ENCODE assay signal across 17 mouse cellular contexts in the genomic region with DNA sequence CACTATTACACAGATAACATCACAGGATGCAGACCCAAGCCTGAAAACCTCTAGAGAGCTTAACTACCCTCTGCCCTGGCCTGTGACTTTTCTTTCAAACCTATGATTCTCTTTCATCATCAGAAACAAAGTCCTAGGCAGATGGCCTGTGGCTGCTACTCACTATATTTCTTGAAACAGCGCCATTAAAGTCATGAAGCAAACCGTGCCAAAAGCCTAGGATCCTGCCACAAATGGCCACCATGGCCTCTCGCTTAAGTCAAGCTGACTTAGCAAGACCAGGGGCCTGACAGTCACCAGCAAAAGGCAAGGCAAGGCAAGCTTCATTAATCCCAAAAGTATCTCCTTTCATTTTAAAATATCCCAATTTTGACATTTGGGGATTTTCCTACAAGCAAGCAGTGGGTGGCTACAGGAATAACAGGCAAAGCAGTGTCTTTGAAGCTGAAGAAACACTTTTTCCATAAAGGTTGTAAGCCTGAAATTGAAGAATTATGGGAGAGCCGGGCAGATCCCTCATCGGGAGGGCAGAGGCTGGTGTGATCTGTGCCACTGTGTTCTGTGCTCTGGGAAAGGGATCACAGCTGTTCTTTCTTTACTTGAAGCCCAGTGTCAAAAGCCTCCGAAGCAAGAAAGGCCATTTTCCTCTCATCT. TPM values are rescaled to one million over a fixed set of nuclear protein-coding genes. Genes with fewer than 3 reads are reported as not detected.
DNase-seq lines count a peak whose midpoint lies in the region; ATAC-seq and TF ChIP-seq lines count a peak whose summit lies in the region.
"Had no signal": no experiment of that assay in that cellular context is flagged by ENCODE, and none has a peak within 500 bp of the region (broad histone marks: within the 10 kb centered on the region; RNA-seq: fewer than 3 reads in every experiment).

No protein-coding gene starts in this region.

- peak overlapping the region; percentile 52 for H3K27ac ChIP-seq in heart, postnatal 0 days (ENCODE audit: low read depth)
- H3K27ac ChIP-seq in MEL (ENCODE audit: control insufficient read depth, low read depth, low read length), result peak overlapping the region; percentile 33
- H3K27ac ChIP-seq in cortical plate, adult 2 months (ENCODE audit: insufficient read depth, low read length), result 0 out of 2 replicates have a peak overlapping the region, but pooled peaks have one; percentile 21
- no peak overlapping the region for H3K27ac ChIP-seq in midbrain, embryonic 14.5 days (replicated peaks; ENCODE audit: low read depth, low read length)
- H3K27ac ChIP-seq: forebrain, embryonic 12.5 days; heart, embryonic 10.5 days; limb, embryonic 12.5 days; liver, embryonic 15.5 days; midbrain, embryonic 12.5 days; neural tube, embryonic 12.5 days had no signal

- H3K9me3 ChIP-seq in heart, postnatal 0 days (replicated peaks; ENCODE audit: control insufficient read depth, low read length), result no peaks in the 10 kb centered on the region
- no peaks in the 10 kb centered on the region for H3K9me3 ChIP-seq in MEL (replicated peaks; ENCODE audit: insufficient read depth, low read length)
- no peaks in the 10 kb centered on the region for H3K9me3 ChIP-seq in midbrain, embryonic 14.5 days (ENCODE audit: control insufficient read depth, low read length)
- H3K9me3 ChIP-seq: forebrain, embryonic 12.5 days; heart, embryonic 10.5 days; limb, embryonic 12.5 days; liver, embryonic 15.5 days; midbrain, embryonic 12.5 days; neural tube, embryonic 12.5 days had no signal

- 81% methylated on average over 6 of the region's 6 CpGs for WGBS in heart, postnatal 0 days
- 86% methylated on average over 6 of the region's 6 CpGs for WGBS in midbrain, embryonic 14.5 days

- no peaks in the 10 kb centered on the region for H3K27me3 ChIP-seq in heart, postnatal 0 days (ENCODE audit: control insufficient read depth, insufficient read depth, low read length)
- H3K27me3 ChIP-seq in MEL (ENCODE audit: control insufficient read depth in 1 of 2, insufficient read depth in 2 of 2, low read length in 2 of 2), result no peaks in the 10 kb centered on the region
- H3K27me3 ChIP-seq in midbrain, embryonic 14.5 days (ENCODE audit: control insufficient read depth, insufficient read depth, low read length), result no peaks in the 10 kb centered on the region
- H3K27me3 ChIP-seq: forebrain, embryonic 12.5 days; limb, embryonic 12.5 days; liver, embryonic 15.5 days; neural tube, embryonic 12.5 days had no signal

- no peaks in the 10 kb centered on the region for H3K36me3 ChIP-seq in heart, postnatal 0 days (replicated peaks; ENCODE audit: control insufficient read depth, insufficient read depth, low read length)
- peaks cover 0 to 32% of the 10 kb centered on the region in 2 experiments; a peak in 2 of 4 replicates for H3K36me3 ChIP-seq in MEL (ENCODE audit: control insufficient read depth in 1 of 2, insufficient read depth in 2 of 2, low read length in 2 of 2)
- H3K36me3 ChIP-seq in midbrain, embryonic 14.5 days (ENCODE audit: control insufficient read depth, insufficient read depth, low read length), result no peaks in the 10 kb centered on the region
- H3K36me3 ChIP-seq: forebrain, embryonic 12.5 days; heart, embryonic 10.5 days; limb, embryonic 12.5 days; liver, embryonic 15.5 days; midbrain, embryonic 12.5 days; neural tube, embryonic 12.5 days had no signal

- H3K4me3 ChIP-seq in heart, postnatal 0 days (ENCODE audit: low read depth, low read length), result no peak overlapping the region
- H3K4me3 ChIP-seq in MEL (ENCODE audit: control insufficient read depth in 1 of 2, insufficient read depth in 1 of 2, low read depth in 2 of 2, low read length in 2 of 2), result no peak overlapping the region
- H3K4me3 ChIP-seq in cortical plate, adult 2 months (ENCODE audit: insufficient read depth, low read length), result no peak overlapping the region
- no peak overlapping the region for H3K4me3 ChIP-seq in midbrain, embryonic 14.5 days (replicated peaks; ENCODE audit: low read depth, low read length)
- H3K4me3 ChIP-seq: forebrain, embryonic 12.5 days; heart, embryonic 10.5 days; limb, embryonic 12.5 days; liver, embryonic 15.5 days; midbrain, embryonic 12.5 days; neural tube, embryonic 12.5 days had no signal

- TF ChIP-seq RAD21 in MEL (IDR thresholded peaks at IDR 0.05; ENCODE audit: low read depth, low read length), result no peak

- peak; percentile 43 to 44 for DNase-seq in cerebellum, postnatal 25 days
- DNase-seq in cerebellum, adult 11-12 months, result no peak
- no peak for DNase-seq in heart, postnatal 0 days (ENCODE audit: low spot score)
- DNase-seq in heart, adult 18-20 months, result no peak
- no peak for DNase-seq in MEL (ENCODE audit: low read depth, low spot score)
- DNase-seq in midbrain, embryonic 14.5 days, result no peak
- DNase-seq: B cell, adult 2 months; gastrocnemius, postnatal 25 days; kidney, adult 11 months had no signal

- no peak for TF ChIP-seq EP300 in heart, postnatal 0 days (IDR thresholded peaks at IDR 0.05; ENCODE audit: low read depth)
- TF ChIP-seq EP300 in MEL (IDR thresholded peaks at IDR 0.05; ENCODE audit: low read depth in 1 of 2, low read length in 2 of 2), result no peak

- no peaks in the 10 kb centered on the region for H3K79me2 ChIP-seq in MEL (ENCODE audit: control insufficient read depth, insufficient read depth, low read length, poor library complexity)

- peaks cover 21% of the 10 kb centered on the region for H3K4me1 ChIP-seq in heart, postnatal 0 days (ENCODE audit: control insufficient read depth, insufficient read depth)
- peaks cover 4 to 44% of the 10 kb centered on the region in 2 experiments for H3K4me1 ChIP-seq in MEL (ENCODE audit: control insufficient read depth in 1 of 2, insufficient read depth in 2 of 2, low read length in 2 of 2)
- peaks cover 11% of the 10 kb centered on the region for H3K4me1 ChIP-seq in cortical plate, adult 2 months (ENCODE audit: control insufficient read depth, insufficient read depth, low read length)
- H3K4me1 ChIP-seq in midbrain, embryonic 14.5 days (ENCODE audit: control insufficient read depth, insufficient read depth, low read length), result no peaks in the 10 kb centered on the region
- H3K4me1 ChIP-seq: midbrain, embryonic 12.5 days had no signal

- TF ChIP-seq POLR2A in MEL (IDR thresholded peaks at IDR 0.05; ENCODE audit: control insufficient read depth in 1 of 2, insufficient read depth in 1 of 2, low read depth in 1 of 2, low read length in 2 of 2, poor library complexity in 1 of 2), result no peak
- TF ChIP-seq POLR2A in cortical plate, adult 2 months (IDR thresholded peaks at IDR 0.05; ENCODE audit: extremely low read depth, insufficient read depth, low read length), result no peak

- no peak for ATAC-seq in heart, postnatal 0 days (ENCODE audit: insufficient read depth, low read depth)
- no peak for ATAC-seq in midbrain, embryonic 14.5 days (ENCODE audit: low FRiP score, low TSS enrichment)
- ATAC-seq: lung, postnatal 0 days had no signal

- no peak overlapping the region for H3K4me2 ChIP-seq in heart, postnatal 0 days (ENCODE audit: low read depth, low read length)
- H3K4me2 ChIP-seq in midbrain, embryonic 14.5 days (ENCODE audit: low read length), result no peak overlapping the region
- H3K4me2 ChIP-seq: forebrain, embryonic 12.5 days; limb, embryonic 12.5 days; liver, embryonic 15.5 days; midbrain, embryonic 12.5 days; neural tube, embryonic 12.5 days had no signal

- no peak overlapping the region for H3K9ac ChIP-seq in heart, postnatal 0 days (replicated peaks; ENCODE audit: low read depth, low read length)
- no peak overlapping the region; the same call in 1 of the 2 replicates for H3K9ac ChIP-seq in MEL (ENCODE audit: control insufficient read depth, low read depth, low read length, poor library complexity, severe bottlenecking)
- H3K9ac ChIP-seq in midbrain, embryonic 14.5 days (replicated peaks; ENCODE audit: low read length), result no peak overlapping the region
- H3K9ac ChIP-seq: forebrain, embryonic 12.5 days; limb, embryonic 12.5 days; liver, embryonic 15.5 days; midbrain, embryonic 12.5 days; neural tube, embryonic 12.5 days had no signal

- no peak for TF ChIP-seq CTCF in heart, postnatal 0 days (IDR thresholded peaks at IDR 0.05; ENCODE audit: low read depth)
- no peak for TF ChIP-seq CTCF in MEL (IDR thresholded peaks at IDR 0.05 in 2 of 3, conservative IDR thresholded peaks at IDR 0.05 in 1 of 3; ENCODE audit: control insufficient read depth in 1 of 3, insufficient read depth in 1 of 3, low read depth in 2 of 3, low read length in 3 of 3, poor library complexity in 1 of 3, severe bottlenecking in 1 of 3)
- TF ChIP-seq CTCF in cortical plate, adult 2 months (IDR thresholded peaks at IDR 0.05; ENCODE audit: extremely low read depth, insufficient read depth, low read length), result no peak

TF ChIP-seq in MEL, 35 proteins besides CTCF, POLR2A, EP300 and RAD21:
- TF ChIP-seq USF2 (IDR thresholded peaks at IDR 0.05; ENCODE audit: borderline replicate concordance in 1 of 2, insufficient read depth in 1 of 2, low read depth in 1 of 2, low read length in 2 of 2) (no peak), TBP (IDR thresholded peaks at IDR 0.05; ENCODE audit: low read depth, low read length) (no peak), ELF1 (IDR thresholded peaks at IDR 0.05; ENCODE audit: low read depth, low read length) (no peak)

RNA-seq across cellular contexts. Expression of a gene that starts 39.7 kb away (rescaled TPM):
- 6.6 and 10.2 TPM in 2 replicates for total RNA-seq in heart, postnatal 0 days (2014; rRNA removed; ENCODE audit: low replicate concordance)
- 3.6 and 4.0 TPM in 2 replicates for polyA plus RNA-seq in heart, postnatal 0 days (2015; fragmentation: Nextera tagmentation; extraction: Ambion mirVana)
- total RNA-seq in heart, adult 18-20 months (2021), result 1 to 10 TPM in 1 of 2 experiments, under 1 TPM in 1; 0.89 to 1.5 TPM
- total RNA-seq in MEL (2012; rRNA removed), result 5.4 and 6.8 TPM in 2 replicates
- polyA plus RNA-seq in MEL (2012; ENCODE audit: insufficient read depth in 1 of 2, insufficient read length in 2 of 2, low read depth in 1 of 2, low replicate concordance in 2 of 2, missing spikeins in 1 of 2), result 10 to 100 TPM in 1 of 2 experiments, not detected in 1; 11.3 TPM
- polyA plus RNA-seq in cortical plate, adult 2 months (2012; rRNA removed), result 11.6 and 12.1 TPM in 2 replicates
- polyA plus RNA-seq in midbrain, embryonic 14.5 days (2014; fragmentation: Nextera tagmentation; extraction: Ambion mirVana), result 18.9 and 21.3 TPM in 2 replicates

Comparison
In these comparisons a context has a peak if more than half of its experiments do, and no peak if none do; other contexts are left out.
1. DNase-seq: peak in cerebellum, postnatal 25 days (2 of 2); none in cerebellum, adult 11-12 months (single experiment), heart, postnatal 0 days (single experiment), heart, adult 18-20 months (0 of 2), MEL (single experiment) and midbrain, embryonic 14.5 days (single experiment).